In the genomic region with DNA sequence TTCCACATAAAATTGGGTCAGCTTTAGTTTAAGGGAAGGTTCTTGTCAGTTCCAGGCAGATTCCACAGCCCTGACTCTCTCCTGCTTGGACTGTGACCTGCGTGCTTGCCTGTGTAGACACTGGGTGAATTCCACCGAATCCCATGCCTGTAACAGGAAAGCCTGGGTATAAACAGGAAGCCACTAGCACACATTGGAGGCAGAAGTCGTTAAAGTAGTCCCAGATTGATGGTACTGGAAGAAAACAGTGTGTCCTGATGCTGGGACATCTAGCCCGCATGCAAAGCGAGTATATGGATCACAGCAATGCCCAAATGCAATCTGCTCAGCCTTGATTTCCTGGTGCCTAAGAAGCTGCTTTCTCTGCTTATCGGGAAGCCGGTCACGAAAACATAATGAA, we compare ENCODE assay signal across 14 mouse cellular contexts.
DNase-seq lines count a peak whose midpoint lies in the region; ATAC-seq and TF ChIP-seq lines count a peak whose summit lies in the region.
"Had no signal": no experiment of that assay in that cellular context is flagged by ENCODE, and none has a peak within 500 bp of the region (broad histone marks: within the 10 kb centered on the region; RNA-seq: fewer than 3 reads in every experiment).

No protein-coding gene starts in this region.

- no peak for DNase-seq in frontal cortex, postnatal 14 days (ENCODE audit: low spot score in 2 of 2)
- peak in 1 of 2 experiments; percentile 23 for DNase-seq in layer of hippocampus, adult 2 months (ENCODE audit: low spot score in 2 of 2)
- no peak for DNase-seq in layer of hippocampus, adult 9-10 months (ENCODE audit: low spot score)
- peak; percentile 18 for DNase-seq in kidney, postnatal 10 days
- peak; percentile 37 for DNase-seq in lung, postnatal 14 days
- DNase-seq in right cerebral cortex, postnatal 10 days (ENCODE audit: low spot score in 2 of 2): no peak
- DNase-seq in ovary, postnatal 36 days (ENCODE audit: low spot score): no peak
- DNase-seq: gastrocnemius, postnatal 10 days; right cerebral cortex, postnatal 25 days had no signal

- no peak overlapping the region for H3K4me3 ChIP-seq in layer of hippocampus, adult 2 months
- H3K4me3 ChIP-seq: embryonic facial prominence, embryonic 15.5 days; neural tube, embryonic 15.5 days had no signal

- TF ChIP-seq CTCF in layer of hippocampus, adult 2 months (conservative IDR thresholded peaks at IDR 0.05): no peak

- H3K27ac ChIP-seq in layer of hippocampus, adult 2 months: peak overlapping the region; percentile 73
- H3K27ac ChIP-seq: embryonic facial prominence, embryonic 15.5 days; hindbrain, postnatal 0 days; neural tube, embryonic 15.5 days had no signal

- peak; percentile 77 for ATAC-seq in frontal cortex, adult (ENCODE audit: low TSS enrichment)
- ATAC-seq: forebrain, embryonic 14.5 days; hindbrain, postnatal 0 days had no signal

Comparison
In these comparisons a context has a peak if more than half of its experiments do, and no peak if none do; other contexts are left out.
1. DNase-seq: peak in kidney, postnatal 10 days (single experiment) and lung, postnatal 14 days (single experiment); none in frontal cortex, postnatal 14 days (0 of 2), layer of hippocampus, adult 9-10 months (single experiment), right cerebral cortex, postnatal 10 days (0 of 2) and ovary, postnatal 36 days (single experiment).